Mouse (Mus musculus): ENCODE results near the gene Ankrd23. TPM values are rescaled to one million over a fixed set of nuclear protein-coding genes. Genes with fewer than 3 reads are reported as not detected.

Gene Ankrd23
- polyA plus RNA-seq, 1 experiment from 2014 or later, result 6.9 TPM

Small RNA genes lying within 50 kb of the gene (microRNA-seq; reads per million reads assigned to microRNA genes)
- gene Gm47280, result not detected

Other genes starting within 250 kb of the Ankrd23 start
- gene Arid5a, start 229.2 kb downstream of the Ankrd23 start, polyA plus RNA-seq (2016; fragmentation: Nextera tagmentation; extraction: Ambion mirVana), result 2.3 and 3.4 TPM in 2 replicates
- 20.3 and 20.7 TPM in 2 replicates for gene Kansl3, start 167.7 kb downstream of the Ankrd23 start, polyA plus RNA-seq (2016; fragmentation: Nextera tagmentation; extraction: Ambion mirVana)
- 0.35 and 0.37 TPM in 2 replicates for gene Fer1l5, start 164.6 kb downstream of the Ankrd23 start, polyA plus RNA-seq (2016; fragmentation: Nextera tagmentation; extraction: Ambion mirVana)
- gene Lman2l, start 91.6 kb downstream of the Ankrd23 start, polyA plus RNA-seq (2016; fragmentation: Nextera tagmentation; extraction: Ambion mirVana), result 20.9 and 22.8 TPM in 2 replicates
- gene Cnnm4, start 65.3 kb downstream of the Ankrd23 start, polyA plus RNA-seq (2016; fragmentation: Nextera tagmentation; extraction: Ambion mirVana), result 3.8 and 4.0 TPM in 2 replicates
- gene Cnnm3, start 25.0 kb downstream of the Ankrd23 start, polyA plus RNA-seq (2016; fragmentation: Nextera tagmentation; extraction: Ambion mirVana), result 1.3 and 1.5 TPM in 2 replicates
- 0.15 and 0.29 TPM in 2 replicates for gene Gm42417, start 2.5 kb upstream of the Ankrd23 start, polyA plus RNA-seq (2016; fragmentation: Nextera tagmentation; extraction: Ambion mirVana)
- gene Ankrd39, start 10.6 kb upstream of the Ankrd23 start, polyA plus RNA-seq (2016; fragmentation: Nextera tagmentation; extraction: Ambion mirVana), result 9.0 and 10.5 TPM in 2 replicates
- 3.9 TPM in 2 replicates for gene Sema4c, start 21.5 kb upstream of the Ankrd23 start, polyA plus RNA-seq (2016; fragmentation: Nextera tagmentation; extraction: Ambion mirVana)
- gene Fam178b, start 146.3 kb upstream of the Ankrd23 start, polyA plus RNA-seq (2016; fragmentation: Nextera tagmentation; extraction: Ambion mirVana), result 0.20 TPM in 1 of 2 replicates, not detected in the other
- 527 and 538 TPM in 2 replicates for gene Cox5b, start 154.6 kb upstream of the Ankrd23 start, polyA plus RNA-seq (2016; fragmentation: Nextera tagmentation; extraction: Ambion mirVana)
- gene 4933424G06Rik, start 173.3 kb upstream of the Ankrd23 start, polyA plus RNA-seq (2016; fragmentation: Nextera tagmentation; extraction: Ambion mirVana), result 0.11 TPM in 1 of 2 replicates, not detected in the other
- 47.2 and 47.9 TPM in 2 replicates for gene Actr1b, start 177.5 kb upstream of the Ankrd23 start, polyA plus RNA-seq (2016; fragmentation: Nextera tagmentation; extraction: Ambion mirVana)
- not detected in 2 replicates for gene Zap70, start 224.9 kb upstream of the Ankrd23 start, polyA plus RNA-seq (2016; fragmentation: Nextera tagmentation; extraction: Ambion mirVana)